Mouse (Mus musculus): ENCODE data around the gene Tnfrsf9. TPM values are rescaled to one million over a fixed set of nuclear protein-coding genes. Genes with fewer than 3 reads are reported as not detected.

Tnfrsf9 gene
- polyA plus RNA-seq, 1 experiment = not detected

GRCm38 (mm10) chr4:150956369-150957105, 42.2 kb downstream of the Tnfrsf9 start:
- 79% methylated on average over 13 of the region's 13 CpGs for WGBS
- TF ChIP-seq POLR2A (IDR thresholded peaks at IDR 0.05; ENCODE audit: borderline replicate concordance, control insufficient read depth, low read depth, low read length) (no peak), CTCF (IDR thresholded peaks at IDR 0.05; ENCODE audit: control insufficient read depth, insufficient read depth, low read length) (no peak)
- no peak overlapping the region for H3K4me3 ChIP-seq (replicated peaks; ENCODE audit: control insufficient read depth, low read depth, low read length)
- H3K4me1 ChIP-seq (ENCODE audit: control insufficient read depth, insufficient read depth, low read length) = no peaks in the 10 kb centered on the region
- no peak overlapping the region for H3K27ac ChIP-seq (ENCODE audit: control insufficient read depth, insufficient read depth, low read depth, low read length, poor library complexity)

GRCm38 (mm10) chr4:150957106-150957458, 42.7 kb downstream of the Tnfrsf9 start:
- no peak overlapping the region for H3K4me3 ChIP-seq (replicated peaks; ENCODE audit: control insufficient read depth, low read depth, low read length)
- no peaks in the 10 kb centered on the region for H3K4me1 ChIP-seq (ENCODE audit: control insufficient read depth, insufficient read depth, low read length)
- WGBS = 45% methylated on average over 1 of the region's 1 CpGs
- H3K27ac ChIP-seq (ENCODE audit: control insufficient read depth, insufficient read depth, low read depth, low read length, poor library complexity) = no peak overlapping the region
- TF ChIP-seq POLR2A (IDR thresholded peaks at IDR 0.05; ENCODE audit: borderline replicate concordance, control insufficient read depth, low read depth, low read length) (no peak), CTCF (IDR thresholded peaks at IDR 0.05; ENCODE audit: control insufficient read depth, insufficient read depth, low read length) (no peak)

GRCm38 (mm10) chr4:150958536-150958935, 44.2 kb downstream of the Tnfrsf9 start:
- 67% methylated on average over 7 of the region's 7 CpGs for WGBS
- no peak for TF ChIP-seq POLR2A (IDR thresholded peaks at IDR 0.05; ENCODE audit: borderline replicate concordance, control insufficient read depth, low read depth, low read length)
- no peak for TF ChIP-seq CTCF (IDR thresholded peaks at IDR 0.05; ENCODE audit: control insufficient read depth, insufficient read depth, low read length)
- Histone ChIP-seq H3K27ac (ENCODE audit: control insufficient read depth, insufficient read depth, low read depth, low read length, poor library complexity) (no peak overlapping the region), H3K4me1 (ENCODE audit: control insufficient read depth, insufficient read depth, low read length) (no peaks in the 10 kb centered on the region), H3K4me3 (replicated peaks; ENCODE audit: control insufficient read depth, low read depth, low read length) (no peak overlapping the region)

- Histone ChIP-seq H3K4me3 (replicated peaks; ENCODE audit: control insufficient read depth, low read depth, low read length) (no peak overlapping the region), H3K27ac (ENCODE audit: control insufficient read depth, insufficient read depth, low read depth, low read length, poor library complexity) (no peak overlapping the region), H3K4me1 (ENCODE audit: control insufficient read depth, insufficient read depth, low read length) (no peaks in the 10 kb centered on the region)
- no peak for TF ChIP-seq POLR2A (IDR thresholded peaks at IDR 0.05; ENCODE audit: borderline replicate concordance, control insufficient read depth, low read depth, low read length)
- no peak for TF ChIP-seq CTCF (IDR thresholded peaks at IDR 0.05; ENCODE audit: control insufficient read depth, insufficient read depth, low read length)
- WGBS = 60% methylated on average over 6 of the region's 6 CpGs
Measured at GRCm38 (mm10) chr4:150962231-150962630, 47.9 kb downstream of the Tnfrsf9 start.

GRCm38 (mm10) chr4:150963711-150964110, 49.3 kb downstream of the Tnfrsf9 start:
- no peaks in the 10 kb centered on the region for H3K4me1 ChIP-seq (ENCODE audit: control insufficient read depth, insufficient read depth, low read length)
- WGBS = 66% methylated on average over 2 of the region's 2 CpGs
- H3K27ac ChIP-seq (ENCODE audit: control insufficient read depth, insufficient read depth, low read depth, low read length, poor library complexity) = no peak overlapping the region
- H3K4me3 ChIP-seq (replicated peaks; ENCODE audit: control insufficient read depth, low read depth, low read length) = no peak overlapping the region
- TF ChIP-seq POLR2A (IDR thresholded peaks at IDR 0.05; ENCODE audit: borderline replicate concordance, control insufficient read depth, low read depth, low read length) (no peak), CTCF (IDR thresholded peaks at IDR 0.05; ENCODE audit: control insufficient read depth, insufficient read depth, low read length) (no peak)

GRCm38 (mm10) chr4:150964635-150965554, 50.5 kb downstream of the Tnfrsf9 start:
- TF ChIP-seq CTCF (IDR thresholded peaks at IDR 0.05; ENCODE audit: control insufficient read depth, insufficient read depth, low read length) (peak; percentile 86), POLR2A (IDR thresholded peaks at IDR 0.05; ENCODE audit: borderline replicate concordance, control insufficient read depth, low read depth, low read length) (no peak)
- 4% methylated on average over 25 of the region's 25 CpGs for WGBS
- no peak overlapping the region for H3K27ac ChIP-seq (ENCODE audit: control insufficient read depth, insufficient read depth, low read depth, low read length, poor library complexity)

GRCm38 (mm10) chr4:150965555-150965951, 51.2 kb downstream of the Tnfrsf9 start:
- Histone ChIP-seq H3K4me3 (replicated peaks; ENCODE audit: control insufficient read depth, low read depth, low read length) (no peak overlapping the region), H3K27ac (ENCODE audit: control insufficient read depth, insufficient read depth, low read depth, low read length, poor library complexity) (no peak overlapping the region), H3K4me1 (ENCODE audit: control insufficient read depth, insufficient read depth, low read length) (no peaks in the 10 kb centered on the region)
- 0 out of 2 replicates have a peak, but pooled peaks have one; percentile 9 for TF ChIP-seq CTCF (IDR thresholded peaks at IDR 0.05; ENCODE audit: control insufficient read depth, insufficient read depth, low read length)
- no peak for TF ChIP-seq POLR2A (IDR thresholded peaks at IDR 0.05; ENCODE audit: borderline replicate concordance, control insufficient read depth, low read depth, low read length)
- WGBS = 68% methylated on average over 11 of the region's 11 CpGs

More at GRCm38 (mm10) chr4:150964635-150965554, 50.5 kb downstream of the Tnfrsf9 start:
- Histone ChIP-seq H3K4me1 (ENCODE audit: control insufficient read depth, insufficient read depth, low read length) (no peaks in the 10 kb centered on the region), H3K4me3 (replicated peaks; ENCODE audit: control insufficient read depth, low read depth, low read length) (no peak overlapping the region)

- no peak overlapping the region for H3K27ac ChIP-seq (ENCODE audit: control insufficient read depth, insufficient read depth, low read depth, low read length, poor library complexity)
- WGBS = 8% methylated on average over 7 of the region's 7 CpGs
- H3K4me3 ChIP-seq (replicated peaks; ENCODE audit: control insufficient read depth, low read depth, low read length) = no peak overlapping the region
- TF ChIP-seq CTCF (IDR thresholded peaks at IDR 0.05; ENCODE audit: control insufficient read depth, insufficient read depth, low read length) (peak; percentile 68), POLR2A (IDR thresholded peaks at IDR 0.05; ENCODE audit: borderline replicate concordance, control insufficient read depth, low read depth, low read length) (no peak)
- no peaks in the 10 kb centered on the region for H3K4me1 ChIP-seq (ENCODE audit: control insufficient read depth, insufficient read depth, low read length)
Measured at GRCm38 (mm10) chr4:150966556-150966955, 52.2 kb downstream of the Tnfrsf9 start.

Data from bone marrow, adult 2 months (tissue).